Mouse (Mus musculus) frontal cortex, adult (tissue): Measurements from ENCODE around the gene Cdh15.

ENCODE experiments used
- ATAC-seq: cut with Nextera tagmentation; 2 replicates; pipeline ENCODE4 v1.9.2; 2017; ENCODE audit warnings: mild to moderate bottlenecking, moderate library complexity, mixed read lengths; ENCODE audit not compliant: low TSS enrichment

The Cdh15 gene

GRCm38 (mm10) chr8:122847829-122848561 is at the start of gene Cdh15:
Gene Cdh15 (plus strand): TSS chr8:122847966.
- peak; percentile 62; the same call in 1 of the 2 replicates for ATAC-seq

- no peak for ATAC-seq
Observed at GRCm38 (mm10) chr8:122803906-122804761, 43.6 kb upstream of the Cdh15 start.

DNA sequence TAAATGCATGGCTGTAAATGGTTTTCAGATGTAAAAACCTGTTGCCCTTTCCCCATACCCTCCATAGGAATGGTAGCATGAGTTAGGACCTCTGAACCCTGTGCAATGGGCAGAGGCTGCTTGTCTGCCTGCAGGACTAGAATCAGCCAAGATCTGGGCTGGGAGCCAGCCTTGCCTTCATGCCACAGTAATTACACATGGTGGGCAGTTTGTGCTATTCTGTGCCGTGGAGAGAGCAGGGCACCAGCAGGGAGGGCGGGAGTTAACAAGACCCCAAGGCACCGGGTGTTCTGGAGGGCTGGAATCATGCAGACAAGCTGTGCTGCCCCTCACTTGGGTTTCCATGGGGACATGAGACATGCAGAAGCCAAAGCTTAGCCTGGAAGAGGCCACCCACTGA is 42.4 kb upstream of the Cdh15 start:
- peak; percentile 16; the same call in 1 of the 2 replicates for ATAC-seq

DNA sequence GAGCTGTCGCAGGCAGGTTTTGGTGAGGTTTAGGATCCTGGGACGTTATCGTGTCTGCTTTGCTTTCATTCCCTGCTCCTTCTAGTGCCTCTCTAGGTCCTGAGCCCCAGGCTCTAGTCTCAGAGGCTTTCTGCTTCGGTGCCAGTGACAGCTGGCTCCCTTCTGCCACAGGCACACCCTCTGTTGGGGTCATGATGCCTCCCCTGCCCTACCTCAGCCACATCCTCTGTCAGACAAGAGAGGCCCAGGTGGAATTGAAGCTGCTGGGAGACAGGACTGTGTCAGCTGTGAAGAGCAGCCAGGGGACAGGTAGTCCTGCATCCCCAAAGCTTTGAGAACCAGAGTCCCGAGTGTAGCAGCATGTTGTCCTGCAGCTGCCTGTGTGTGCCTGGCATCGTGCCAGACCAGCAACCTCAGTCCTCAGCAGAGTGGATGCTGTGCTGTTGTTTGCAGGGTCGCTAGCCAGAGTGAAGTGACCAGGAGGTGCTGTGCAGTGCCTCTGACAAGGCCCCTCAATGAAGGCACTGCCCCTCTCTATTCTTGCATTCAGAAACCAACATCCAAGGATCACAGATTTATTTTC is 40.7 kb upstream of the Cdh15 start:
- no peak for ATAC-seq

GRCm38 (mm10) chr8:122807907-122808306 is 39.9 kb upstream of the Cdh15 start:
- no peak for ATAC-seq

GRCm38 (mm10) chr8:122810376-122810775 is 37.4 kb upstream of the Cdh15 start:
- ATAC-seq = no peak

- no peak for ATAC-seq
Observed at GRCm38 (mm10) chr8:122811870-122812494, 35.8 kb upstream of the Cdh15 start.

DNA sequence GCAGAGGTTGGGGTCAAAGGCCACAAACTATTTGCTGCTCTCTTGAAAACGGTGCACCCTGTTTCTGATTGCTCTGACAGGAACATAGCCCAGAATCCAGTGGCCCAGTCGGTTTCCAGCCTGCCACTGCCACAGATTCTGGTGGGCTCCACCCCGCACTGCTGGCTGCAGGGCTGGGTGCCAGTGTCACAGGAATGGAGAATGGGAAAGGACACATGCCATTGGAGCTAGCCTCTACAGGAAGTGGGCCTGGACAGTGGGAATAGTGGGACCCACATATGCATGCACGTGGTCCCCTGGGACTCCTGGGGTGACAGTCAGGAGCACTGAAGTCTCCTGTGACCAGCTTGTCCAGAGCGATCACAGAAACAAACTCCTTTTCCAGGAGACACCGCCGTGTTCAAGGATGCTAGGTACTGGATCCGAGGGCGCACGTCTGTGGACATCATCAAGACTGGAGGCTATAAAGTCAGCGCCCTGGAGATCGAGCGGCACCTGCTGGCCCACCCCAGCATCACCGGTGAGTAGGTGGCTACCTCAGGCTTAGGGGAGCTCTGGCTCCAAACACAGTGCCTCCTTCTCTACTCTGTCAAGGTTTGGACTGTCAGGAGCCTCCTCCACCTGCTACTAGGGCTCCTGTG is 35.0 kb upstream of the Cdh15 start:
- no peak for ATAC-seq

- peak; percentile 31; the same call in 1 of the 2 replicates for ATAC-seq
Observed at GRCm38 (mm10) chr8:122814608-122815007, 33.2 kb upstream of the Cdh15 start.

GRCm38 (mm10) chr8:122816965-122817364 is 30.8 kb upstream of the Cdh15 start:
- ATAC-seq = no peak

DNA sequence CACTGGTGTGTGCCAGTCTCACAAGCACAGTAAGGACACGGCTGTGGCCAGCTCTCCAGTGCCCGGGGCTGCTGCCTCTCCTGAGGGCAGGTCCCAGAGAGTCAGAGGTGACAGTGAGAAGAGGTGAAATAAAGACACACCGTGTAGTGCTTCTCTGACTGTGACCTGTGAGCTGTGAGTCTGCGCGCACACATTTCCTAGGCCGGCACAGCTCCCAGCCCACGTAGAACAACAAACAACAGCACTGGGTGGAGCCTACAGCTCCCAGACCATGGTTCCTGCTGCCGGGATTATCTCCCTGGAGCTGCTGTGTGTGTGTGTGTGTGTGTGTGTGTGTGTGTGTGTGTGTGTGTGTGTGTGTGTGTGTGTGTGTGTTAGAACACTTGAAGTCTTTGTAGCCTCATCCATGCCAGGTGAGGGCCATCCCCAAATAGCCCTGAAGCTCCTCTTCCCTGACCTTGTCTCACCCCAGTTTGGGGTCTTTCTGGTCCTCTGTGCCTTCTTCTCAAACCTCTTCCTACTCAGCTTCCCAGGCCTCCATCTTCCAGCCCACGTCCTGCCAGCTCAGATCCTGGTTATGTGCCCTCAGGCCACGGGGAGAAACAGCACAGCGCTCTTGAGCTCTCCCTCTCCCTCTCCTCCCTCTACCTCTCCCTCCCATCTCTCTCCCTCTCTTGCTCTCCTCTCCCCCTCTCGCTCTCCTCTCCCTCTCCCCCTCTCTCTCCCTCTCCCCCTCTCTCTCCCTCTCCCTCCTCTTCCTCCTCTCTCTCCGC is 29.9 kb upstream of the Cdh15 start:
- ATAC-seq = no peak

DNA sequence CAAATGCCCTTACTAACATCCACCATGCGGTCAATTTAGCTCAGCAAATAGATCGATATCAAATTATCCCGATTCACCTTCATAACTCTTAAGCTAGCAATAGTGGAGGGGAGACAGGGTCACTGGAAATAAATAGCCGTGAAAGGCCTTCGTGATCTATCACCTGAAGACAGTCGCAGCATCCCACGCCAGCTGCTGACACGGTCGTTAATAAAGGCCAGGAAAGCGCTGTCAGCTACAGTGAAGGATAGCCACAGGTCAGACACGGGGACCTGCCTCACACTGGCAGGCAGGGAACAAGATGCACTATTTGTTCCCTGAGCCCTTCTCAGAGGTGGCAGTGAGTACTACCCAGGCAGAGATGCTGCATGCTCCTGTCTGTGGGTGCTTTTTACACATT is 28.0 kb upstream of the Cdh15 start:
- no peak for ATAC-seq

DNA sequence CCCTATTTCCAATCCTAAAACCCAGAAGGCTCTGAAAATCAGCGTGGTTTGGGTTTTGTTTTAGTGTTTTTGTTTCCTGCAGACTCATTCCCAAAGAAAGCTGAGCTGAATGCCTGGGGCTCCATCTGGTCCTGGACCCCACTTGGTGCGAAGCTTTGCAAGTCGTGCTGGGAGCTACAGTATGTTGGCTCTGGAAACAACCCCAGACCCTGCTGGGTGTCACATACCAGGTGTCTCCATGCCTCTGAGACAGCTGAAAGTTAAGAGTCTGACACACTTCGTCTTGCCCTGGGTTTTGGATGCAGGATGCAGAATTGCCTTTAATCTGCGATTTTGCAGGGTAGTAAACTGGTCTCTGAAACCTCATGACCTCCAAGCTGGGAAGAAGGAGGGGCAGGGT is 23.2 kb upstream of the Cdh15 start:
- no peak for ATAC-seq

- ATAC-seq = no peak
Observed at GRCm38 (mm10) chr8:122824986-122825385, 22.8 kb upstream of the Cdh15 start.

DNA sequence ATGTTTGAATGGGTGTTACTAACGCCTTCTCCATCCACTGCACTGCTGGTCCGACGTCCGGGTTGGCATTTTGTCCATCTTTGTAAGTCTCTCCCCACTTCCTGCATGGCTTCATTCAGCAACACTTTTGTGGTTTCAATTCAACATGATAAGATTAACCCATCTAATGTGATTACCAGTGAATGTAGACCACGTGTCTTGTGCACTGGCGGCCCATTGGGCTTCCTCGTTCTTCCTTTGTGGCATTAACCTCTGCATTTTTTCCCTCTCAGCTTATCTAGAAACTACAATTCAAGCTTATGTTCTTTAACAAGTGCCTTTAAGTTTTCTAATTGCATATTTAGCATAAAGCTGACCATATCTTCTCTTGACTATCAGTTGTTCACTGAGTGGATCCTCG is 22.4 kb upstream of the Cdh15 start:
- no peak for ATAC-seq

DNA sequence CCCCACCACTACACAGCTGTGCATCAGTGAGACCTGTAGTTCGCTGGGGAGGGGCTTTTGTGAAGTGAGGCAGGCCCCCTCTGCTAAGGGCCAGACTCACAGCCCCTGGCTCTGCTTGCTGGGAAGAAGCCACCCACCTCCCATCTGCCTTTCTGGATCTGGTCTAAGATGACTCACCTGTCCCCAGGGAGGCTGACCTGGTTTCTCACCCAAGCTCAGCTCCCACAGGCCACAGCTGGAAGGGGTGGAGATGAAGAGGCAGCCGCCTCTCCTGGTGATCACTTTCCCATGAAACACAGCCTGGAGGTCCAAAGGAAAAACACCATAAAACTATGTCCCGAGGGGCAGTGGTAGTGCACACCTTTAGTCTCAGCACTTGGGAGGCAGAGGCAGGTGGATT is 18.4 kb upstream of the Cdh15 start:
- ATAC-seq = no peak

- ATAC-seq = peak; percentile 86
Observed at GRCm38 (mm10) chr8:122830349-122831061, 17.3 kb upstream of the Cdh15 start.

GRCm38 (mm10) chr8:122834416-122834815 is 13.3 kb upstream of the Cdh15 start:
- no peak for ATAC-seq

GRCm38 (mm10) chr8:122834971-122835370 is 12.8 kb upstream of the Cdh15 start:
- ATAC-seq = peak; percentile 83

DNA sequence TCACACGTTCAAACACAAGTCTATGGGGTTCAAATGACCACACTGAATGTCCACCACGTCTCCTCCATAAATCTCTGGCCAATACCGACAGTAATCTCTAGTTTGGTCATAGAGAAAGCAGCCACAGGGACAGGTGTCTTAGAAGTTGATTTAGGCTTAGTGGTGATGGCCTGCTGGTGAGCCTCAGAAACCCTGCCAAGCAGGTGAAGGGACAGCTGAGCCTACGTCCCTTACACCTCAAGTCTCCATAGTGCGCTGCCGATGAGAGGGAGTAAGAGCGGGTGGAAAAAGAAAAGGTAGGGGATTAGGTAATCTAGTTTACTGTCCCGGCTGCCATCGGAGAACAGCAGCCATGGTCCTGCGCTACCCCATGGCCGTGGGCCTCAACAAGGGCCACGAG is 11.6 kb upstream of the Cdh15 start:
- ATAC-seq = no peak
